Mouse (Mus musculus) B cell, adult 62 days (primary cell): Measurements from ENCODE around the gene Nup88. TPM values are rescaled to one million over a fixed set of nuclear protein-coding genes. Genes with fewer than 3 reads are reported as not detected.

ENCODE experiments used
- total RNA-seq: library from RNA; stranded (reverse); gene quantifications from 4 replicates; pipeline ENCODE4 v1.2.4, GENCODE M21; 2023

Gene Nup88
- 84.9 to 118 TPM (median 92.8 TPM) in 4 replicates for total RNA-seq

DNA sequence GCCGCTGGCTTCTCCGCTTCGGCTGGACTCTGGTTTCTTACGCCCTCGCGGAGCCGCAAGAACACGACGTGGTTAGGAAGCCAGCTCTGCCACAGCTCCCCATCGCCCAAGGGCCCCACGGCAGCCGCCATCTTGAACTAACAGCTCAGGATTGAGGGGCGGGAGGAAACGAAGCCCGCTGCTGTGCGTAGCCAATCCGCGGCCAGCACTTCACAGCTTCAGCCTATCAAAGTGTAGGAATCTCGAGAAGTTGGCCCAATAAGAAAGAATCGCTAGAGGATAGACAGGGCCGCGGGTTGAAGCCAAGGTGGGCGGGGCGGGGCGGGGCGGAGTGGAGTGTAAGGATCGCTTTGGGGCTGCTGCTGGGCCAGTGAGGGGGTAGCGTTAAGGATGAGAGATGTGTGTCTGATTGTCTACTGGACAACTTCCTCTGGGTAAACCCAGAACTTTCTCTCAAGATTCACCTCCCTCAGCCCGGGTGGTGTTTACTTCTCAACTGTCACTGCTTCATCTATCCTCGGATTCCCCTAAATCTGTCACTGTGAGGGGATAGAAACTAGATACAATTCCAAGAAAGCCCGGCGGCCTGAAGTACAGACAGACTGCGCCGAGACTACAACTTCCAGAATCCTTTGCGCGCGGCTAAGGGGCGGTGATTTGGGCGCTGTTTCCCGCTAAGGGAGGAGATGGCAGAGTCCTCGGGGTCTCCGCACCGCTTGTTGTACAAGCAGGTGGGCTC lies at the start of gene Nup88, which contains the start of gene Rpain:
Gene Nup88 (minus strand): TSS at position 153 of the 739 bp plus-strand sequence.
Gene Rpain (plus strand): TSS at position 393 of the 739 bp plus-strand sequence.

GRCm38 (mm10) chr11:71004316-71004773 lies 34.6 kb upstream of the Nup88 start, which contains the start of gene Dhx33:
TSS of gene Dhx33 (minus strand) at chr11:71004437.

DNA sequence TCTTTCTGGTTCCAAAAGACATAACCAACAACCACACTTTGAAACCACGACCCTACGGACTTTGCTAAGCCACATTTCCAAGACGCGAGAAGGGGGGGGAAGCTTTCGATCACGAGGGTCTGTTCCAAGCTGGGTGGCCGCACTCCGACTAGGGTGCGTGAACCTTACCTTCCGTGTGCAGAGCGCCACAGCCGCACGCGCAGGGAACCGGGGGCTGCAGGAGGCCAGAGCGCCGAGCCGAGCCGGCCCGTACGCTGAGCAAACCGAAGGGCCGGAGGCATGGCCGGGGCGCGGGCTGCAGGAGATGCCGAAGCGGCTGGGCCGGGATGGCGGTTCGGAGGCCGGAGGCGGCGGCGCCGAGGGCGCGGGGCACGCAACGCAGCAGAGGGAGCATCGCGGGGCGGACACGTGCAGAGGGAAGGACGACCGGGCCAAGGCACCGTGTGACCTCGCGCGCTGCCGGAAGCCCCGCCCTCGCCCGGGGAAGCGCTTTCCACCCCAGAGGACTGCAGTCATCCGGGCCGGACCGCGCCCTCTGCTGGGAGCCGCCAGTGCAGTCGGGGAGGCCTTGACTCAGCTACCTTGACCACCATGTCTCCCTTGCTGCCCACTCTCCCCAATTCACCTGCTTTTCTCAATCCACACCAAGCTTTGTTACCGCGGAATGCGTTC lies 12.9 kb upstream of the Nup88 start, which contains the start of gene C1qbp:
Gene C1qbp (minus strand): TSS at position 470 of the 672 bp plus-strand sequence.

Other genes starting within 250 kb of the Nup88 start
- gene Zfp3, start 205.8 kb downstream of the Nup88 start, total RNA-seq: 1.9 to 2.7 TPM (median 2.2 TPM) in 4 replicates
- 22.2 to 27.1 TPM (median 23.6 TPM) in 4 replicates for gene Scimp, start 157.4 kb downstream of the Nup88 start, total RNA-seq
- gene Rabep1, start 125.2 kb downstream of the Nup88 start, total RNA-seq: 55.4 to 60.1 TPM (median 57.9 TPM) in 4 replicates
- gene Rpain, start 240 bp upstream of the Nup88 start, total RNA-seq: 42.1 to 58.3 TPM (median 49.2 TPM) in 4 replicates
- 84.0 to 89.1 TPM (median 84.0 TPM) in 4 replicates for gene C1qbp, start 13.1 kb upstream of the Nup88 start, total RNA-seq
- 29.0 to 34.3 TPM (median 31.4 TPM) in 4 replicates for gene Dhx33, start 34.5 kb upstream of the Nup88 start, total RNA-seq
- gene Mis12, start 49.6 kb upstream of the Nup88 start, total RNA-seq: 7.5 to 14.6 TPM (median 10.5 TPM) in 4 replicates
- gene Derl2, start 49.9 kb upstream of the Nup88 start, total RNA-seq: 22.0 to 26.2 TPM (median 24.9 TPM) in 4 replicates
- not detected in 4 replicates for gene 6330403K07Rik, start 63.5 kb upstream of the Nup88 start, total RNA-seq
- 2.2 to 3.1 TPM (median 2.7 TPM) in 4 replicates for gene Nlrp1a, start 174.7 kb upstream of the Nup88 start, total RNA-seq